Mouse (Mus musculus) liver, embryonic 13.5 days (tissue): ENCODE data around the gene Elf4. TPM values are rescaled to one million over a fixed set of nuclear protein-coding genes. Genes with fewer than 3 reads are reported as not detected.
A peak's percentile ranks its signal among the peaks of the same experiment; 100 is the strongest.

Experiments used
- ATAC-seq: fragments of 200-750 bp; cut with Nextera tagmentation; 2 replicates; pipeline ENCODE4 v1.8.0; 2017; ENCODE audit warnings: low read depth, mild to moderate bottlenecking, moderate number of reproducible peaks, moderate library complexity
- DNase-seq: peaks from one replicate; pipeline ENCODE4 v3.0.0; 2022
- H3K27ac ChIP-seq: fragments of 300-500 bp; sonication (generic); 2 replicates; pipeline ENCODE4 v1.5.1; 2015; ENCODE audit warnings: moderate library complexity, mild to moderate bottlenecking, inconsistent platforms
- H3K27me3 ChIP-seq: fragments of 300-500 bp; sonication (generic); 2 replicates; pipeline ENCODE4 v1.6.1; 2015; ENCODE audit warnings: mild to moderate bottlenecking, inconsistent platforms
- H3K36me3 ChIP-seq: fragments of 300-500 bp; sonication (generic); 2 replicates; pipeline ENCODE4 v1.6.1; 2015; ENCODE audit warnings: mild to moderate bottlenecking, inconsistent platforms
- H3K4me1 ChIP-seq: fragments of 300-500 bp; sonication (generic); replicated peaks from 2 replicates; pipeline ENCODE4 v1.6.1; 2015; ENCODE audit warnings: inconsistent platforms
- H3K4me2 ChIP-seq: fragments of 300-500 bp; sonication (generic); 2 replicates; pipeline ENCODE4 v1.6.1; 2015; ENCODE audit warnings: inconsistent platforms, mild to moderate bottlenecking, moderate library complexity
- H3K4me3 ChIP-seq: fragments of 300-500 bp; sonication (generic); replicated peaks from 2 replicates; pipeline ENCODE4 v1.5.1; 2015; ENCODE audit warnings: mild to moderate bottlenecking, inconsistent platforms
- H3K9ac ChIP-seq: fragments of 300-500 bp; sonication (generic); 2 replicates; pipeline ENCODE4 v1.6.1; 2015; ENCODE audit warnings: mild to moderate bottlenecking, inconsistent platforms
- H3K9me3 ChIP-seq: fragments of 300-500 bp; sonication (generic); replicated peaks from 2 replicates; pipeline ENCODE4 v1.6.1; 2016; ENCODE audit warnings: inconsistent platforms
- WGBS: fragments of 180-500 bp; shearing (Covaris S2); methylation state at CpG from one replicate; pipeline ENCODE4 v1.1.7; 2015; ENCODE audit not compliant: insufficient replicate concordance; 5-methylcytosine and 5-hydroxymethylcytosine counted together
- polyA plus RNA-seq: library from polyadenylated mRNA; unstranded; fragments of >200 nt; fragmentation: Nextera tagmentation; extraction: Ambion mirVana; gene quantifications from 2 replicates; pipeline ENCODE4 v1.2.1, GENCODE M21; 2015

The Elf4 gene
- polyA plus RNA-seq, 1 experiment from 2014 or later, result 1.8 TPM

DNA sequence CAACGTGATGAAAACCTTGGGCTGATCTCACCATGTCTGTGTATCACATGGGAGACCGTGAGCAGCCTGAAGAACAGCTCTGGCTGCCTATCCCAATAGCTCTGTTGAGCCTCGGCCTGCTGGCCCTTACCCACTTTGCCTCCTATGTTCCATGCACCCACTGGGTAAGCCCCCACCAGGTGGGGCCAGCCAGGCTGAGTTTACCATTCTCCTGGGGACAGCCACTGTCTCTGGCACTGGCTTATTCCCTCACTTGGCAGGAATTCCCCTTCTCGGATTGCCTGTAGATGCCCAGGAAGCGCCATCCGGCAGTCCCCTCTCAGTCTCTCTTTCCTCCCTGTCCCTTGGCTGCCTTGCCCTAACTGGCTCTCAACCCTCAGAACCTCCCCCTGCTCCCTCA lies 6.0 kb downstream of the Elf4 start:
- WGBS, result 51% methylated on average over 6 of the region's 6 CpGs
- H3K36me3 ChIP-seq, result no peaks in the 10 kb centered on the region
- no peak overlapping the region for H3K4me2 ChIP-seq
- ATAC-seq (no peak), DNase-seq (no peak)
- peaks cover 14% of the 10 kb centered on the region; the same call in 1 of the 2 replicates for H3K27me3 ChIP-seq
- H3K9ac ChIP-seq, result no peak overlapping the region
- H3K4me1 ChIP-seq, result peaks cover 16% of the 10 kb centered on the region
- no peak overlapping the region for H3K27ac ChIP-seq
- H3K9me3 ChIP-seq, result no peaks in the 10 kb centered on the region
- H3K4me3 ChIP-seq, result no peak overlapping the region

DNA sequence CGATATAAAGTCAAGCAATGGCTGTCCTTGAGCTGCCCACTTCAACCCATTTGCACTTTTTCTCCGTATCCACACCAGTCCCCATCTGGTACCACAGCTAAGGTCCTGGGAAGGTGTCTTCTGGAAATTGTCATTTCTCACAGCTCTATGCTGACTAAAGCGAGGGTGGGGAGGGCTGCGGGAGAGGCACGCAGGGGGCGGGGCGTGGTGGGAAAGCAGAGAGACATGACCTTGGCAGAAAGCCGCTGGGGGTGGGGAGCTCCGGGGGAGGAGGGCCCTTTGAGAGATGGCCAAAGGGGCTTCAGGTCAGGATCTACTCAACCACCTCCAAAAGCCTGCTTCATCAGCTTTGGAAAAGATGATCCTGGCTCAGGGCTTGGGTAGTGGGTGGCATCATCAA lies 7.9 kb downstream of the Elf4 start:
- Histone ChIP-seq H3K4me2 (peak overlapping the region; percentile 80), H3K9ac (no peak overlapping the region), H3K9me3 (no peaks in the 10 kb centered on the region), H3K4me1 (peaks cover 27% of the 10 kb centered on the region), H3K4me3 (peak overlapping the region; percentile 69; the same call in 1 of the 2 replicates), H3K36me3 (no peaks in the 10 kb centered on the region), H3K27ac (no peak overlapping the region), H3K27me3 (peaks cover 14% of the 10 kb centered on the region; the same call in 1 of the 2 replicates)
- DNase-seq (no peak), ATAC-seq (no peak)
- WGBS, result 26% methylated on average over 9 of the region's 9 CpGs

DNA sequence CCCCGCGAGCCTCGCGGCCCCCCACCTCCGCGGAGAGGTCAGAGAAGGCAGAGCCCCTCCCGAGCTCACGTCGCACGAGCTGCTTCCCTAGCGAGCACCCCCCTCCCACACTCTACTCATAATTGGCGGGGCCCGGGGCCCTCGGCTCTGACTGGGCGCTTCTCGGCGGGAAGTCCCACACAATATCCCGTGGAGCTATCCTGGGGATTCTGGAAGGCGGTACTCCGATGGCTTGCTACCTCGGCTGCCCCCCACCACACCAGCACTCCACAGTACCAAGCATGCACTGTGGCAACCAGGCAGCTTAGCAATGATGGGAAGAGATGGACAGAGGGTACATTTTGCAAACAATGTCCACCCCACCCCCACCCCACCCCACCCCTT lies 8.4 kb downstream of the Elf4 start:
- WGBS, result 17% methylated on average over 16 of the region's 21 CpGs
- H3K9me3 ChIP-seq, result no peaks in the 10 kb centered on the region
- H3K27me3 ChIP-seq, result peaks cover 14% of the 10 kb centered on the region; the same call in 1 of the 2 replicates
- H3K4me1 ChIP-seq, result peaks cover 33% of the 10 kb centered on the region
- H3K36me3 ChIP-seq, result no peaks in the 10 kb centered on the region
- no peak overlapping the region for H3K27ac ChIP-seq
- H3K4me3 ChIP-seq, result peak overlapping the region; percentile 69
- peak overlapping the region; percentile 39; the same call in 1 of the 2 replicates for H3K9ac ChIP-seq
- peak overlapping the region; percentile 80 for H3K4me2 ChIP-seq
- DNase-seq, result no peak
- ATAC-seq, result peak; percentile 3

DNA sequence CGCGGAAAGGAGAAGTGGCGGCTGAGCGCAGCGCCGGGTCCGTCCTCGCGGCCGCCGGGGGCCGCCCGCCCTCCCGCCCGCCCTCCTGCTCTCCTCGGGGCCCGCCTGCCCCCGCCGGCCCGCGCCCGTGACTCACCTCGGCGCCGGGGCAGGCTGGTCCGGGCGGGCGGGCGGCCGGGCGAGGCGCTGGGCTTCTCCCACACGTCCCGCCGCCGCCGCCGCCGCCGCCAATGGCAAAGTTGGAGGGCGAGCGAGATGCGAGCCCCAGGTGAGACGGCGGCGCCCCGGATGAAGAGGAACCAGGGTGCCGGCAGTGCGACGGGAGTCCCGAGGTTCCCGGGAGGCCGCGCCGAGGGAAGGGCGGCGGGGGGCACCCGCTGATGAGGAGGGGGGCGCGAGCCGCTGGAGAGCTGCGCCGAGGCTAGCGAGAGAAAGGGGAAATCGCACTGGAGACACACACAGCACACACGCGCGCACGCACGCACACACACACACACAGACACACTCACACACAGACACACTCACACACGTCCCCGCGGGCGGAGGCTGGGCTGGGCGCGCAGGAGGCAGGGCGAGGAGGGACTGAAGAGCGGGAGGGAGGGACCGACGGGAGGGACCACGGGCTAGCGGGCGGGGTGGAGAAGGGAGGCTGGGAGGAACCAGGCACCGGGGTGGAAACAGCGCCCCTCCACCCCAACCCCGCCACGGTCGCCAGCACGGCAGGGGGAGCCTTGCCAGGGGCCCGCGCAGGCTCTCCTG lies 9.0 kb downstream of the Elf4 start:
- peak overlapping the region; percentile 78 for H3K9ac ChIP-seq
- peak; percentile 53 for DNase-seq
- H3K4me1 ChIP-seq, result peaks cover 34% of the 10 kb centered on the region
- peak overlapping the region; percentile 80 for H3K4me2 ChIP-seq
- WGBS, result 9% methylated on average over 62 of the region's 91 CpGs
- H3K27me3 ChIP-seq, result peaks cover 14% of the 10 kb centered on the region; the same call in 1 of the 2 replicates
- H3K4me3 ChIP-seq, result peak overlapping the region; percentile 69
- no peaks in the 10 kb centered on the region for H3K36me3 ChIP-seq
- H3K9me3 ChIP-seq, result no peaks in the 10 kb centered on the region
- H3K27ac ChIP-seq, result peak overlapping the region; percentile 58
- peak; percentile 89 for ATAC-seq

DNA sequence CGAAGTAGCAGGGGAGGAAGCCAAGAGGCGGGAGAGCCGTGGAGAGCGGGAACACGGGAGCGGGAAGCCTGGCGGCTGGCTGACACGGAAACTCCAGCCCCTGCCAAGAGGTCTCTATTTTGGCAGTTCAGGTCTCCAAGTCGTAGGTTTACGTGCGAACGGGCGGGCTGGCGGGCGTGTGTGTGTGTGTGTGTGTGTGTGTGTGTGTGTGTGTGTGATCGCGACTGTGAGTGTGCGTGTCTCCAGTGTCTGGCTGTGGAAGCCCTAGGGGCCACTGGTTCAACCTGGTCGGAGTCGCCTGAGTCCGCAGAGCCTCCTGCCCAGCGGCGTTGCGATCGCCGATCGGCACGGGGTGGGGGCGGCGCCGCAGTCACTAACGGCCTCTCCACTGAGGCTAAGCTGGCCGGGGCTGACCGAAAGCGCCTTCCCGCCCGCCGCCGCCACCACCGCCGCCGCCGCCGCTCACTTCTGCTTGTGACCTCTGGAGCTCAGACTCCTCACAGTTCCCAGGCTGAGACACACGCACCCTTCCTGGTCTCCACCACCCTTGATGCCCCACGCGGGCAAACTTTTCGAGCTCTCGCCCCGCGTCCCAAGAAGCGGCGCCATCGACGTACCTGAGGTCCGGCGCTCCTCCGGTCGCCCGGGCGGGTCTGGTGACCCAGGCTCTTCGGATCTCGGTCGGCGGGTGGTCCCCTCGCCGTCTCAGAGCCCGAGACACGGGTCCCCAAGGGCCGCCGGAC lies 9.8 kb downstream of the Elf4 start:
- H3K4me3 ChIP-seq, result peak overlapping the region; percentile 69
- H3K4me2 ChIP-seq, result peak overlapping the region; percentile 80
- DNase-seq (peak; percentile 2), ATAC-seq (peak; percentile 35)
- no peaks in the 10 kb centered on the region for H3K36me3 ChIP-seq
- H3K9me3 ChIP-seq, result no peaks in the 10 kb centered on the region
- H3K27ac ChIP-seq, result peak overlapping the region; percentile 58
- 10% methylated on average over 70 of the region's 71 CpGs for WGBS
- peak overlapping the region; percentile 78 for H3K9ac ChIP-seq
- H3K27me3 ChIP-seq, result peaks cover 14% of the 10 kb centered on the region; the same call in 1 of the 2 replicates
- peaks cover 34% of the 10 kb centered on the region for H3K4me1 ChIP-seq

GRCm38 (mm10) chrX:48452231-48452890 lies 10.6 kb downstream of the Elf4 start:
- peak overlapping the region; percentile 80 for H3K4me2 ChIP-seq
- peak overlapping the region; percentile 58; the same call in 1 of the 2 replicates for H3K27ac ChIP-seq
- peaks cover 40% of the 10 kb centered on the region for H3K4me1 ChIP-seq
- ATAC-seq, result peak; percentile 39; the same call in 1 of the 2 replicates
- WGBS, result 24% methylated on average over 9 of the region's 9 CpGs
- H3K9me3 ChIP-seq, result no peaks in the 10 kb centered on the region
- peak overlapping the region; percentile 78 for H3K9ac ChIP-seq
- DNase-seq, result peak; percentile 8
- H3K36me3 ChIP-seq, result no peaks in the 10 kb centered on the region
- H3K27me3 ChIP-seq, result peaks cover 14% of the 10 kb centered on the region; the same call in 1 of the 2 replicates
- H3K4me3 ChIP-seq, result peak overlapping the region; percentile 69

- Histone ChIP-seq H3K9me3 (no peaks in the 10 kb centered on the region), H3K4me3 (no peak overlapping the region)
- DNase-seq, result no peak
These were observed 13.3 kb downstream of the Elf4 start for GRCm38 (mm10) chrX:48449646-48450045.

DNA sequence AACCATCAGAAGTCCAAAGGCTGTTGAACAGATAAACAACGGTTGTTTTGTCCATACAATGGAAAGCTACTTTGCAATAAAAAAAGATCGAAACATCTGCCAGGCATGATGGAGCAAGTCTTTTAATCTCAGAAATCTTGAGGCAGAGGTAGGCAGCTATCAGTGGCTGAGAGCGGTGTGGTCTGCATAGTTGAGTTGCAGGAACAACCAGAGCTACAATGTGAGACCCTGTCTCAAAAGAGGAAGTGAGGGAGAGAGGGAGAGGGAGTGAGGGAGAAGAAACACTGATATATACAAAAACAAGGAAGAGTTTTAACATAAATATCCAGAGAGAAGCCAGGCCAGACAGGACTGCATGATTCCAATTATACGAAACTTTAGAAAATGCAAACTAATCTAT lies 18.3 kb downstream of the Elf4 start:
- Histone ChIP-seq H3K4me2 (no peak overlapping the region), H3K27me3 (no peaks in the 10 kb centered on the region), H3K4me1 (peaks cover 20% of the 10 kb centered on the region), H3K27ac (no peak overlapping the region), H3K9ac (no peak overlapping the region), H3K9me3 (no peaks in the 10 kb centered on the region), H3K36me3 (no peaks in the 10 kb centered on the region), H3K4me3 (no peak overlapping the region)
- no peak for ATAC-seq
- DNase-seq, result no peak
- WGBS, result 43% methylated on average over 4 of the region's 4 CpGs

More at GRCm38 (mm10) chrX:48449646-48450045, 13.3 kb downstream of the Elf4 start:
- WGBS, result 50% methylated on average over 10 of the region's 10 CpGs
- H3K9ac ChIP-seq, result no peak overlapping the region
- ATAC-seq, result no peak
- H3K4me1 ChIP-seq, result peaks cover 37% of the 10 kb centered on the region
- H3K4me2 ChIP-seq, result no peak overlapping the region
- H3K27ac ChIP-seq, result no peak overlapping the region
- H3K27me3 ChIP-seq, result peaks cover 11% of the 10 kb centered on the region; the same call in 1 of the 2 replicates
- no peaks in the 10 kb centered on the region for H3K36me3 ChIP-seq

- H3K9me3 ChIP-seq, result no peaks in the 10 kb centered on the region
These were observed 21.0 kb downstream of the Elf4 start for GRCm38 (mm10) chrX:48441954-48442353.

GRCm38 (mm10) chrX:48441548-48441947 lies 21.4 kb downstream of the Elf4 start:
- Histone ChIP-seq H3K36me3 (no peaks in the 10 kb centered on the region), H3K4me2 (no peak overlapping the region), H3K27me3 (no peaks in the 10 kb centered on the region), H3K9ac (no peak overlapping the region), H3K4me3 (no peak overlapping the region), H3K4me1 (peaks cover 30% of the 10 kb centered on the region), H3K9me3 (no peaks in the 10 kb centered on the region), H3K27ac (no peak overlapping the region)
- WGBS, result 75% methylated on average over 6 of the region's 6 CpGs
- no peak for DNase-seq
- no peak for ATAC-seq

More at GRCm38 (mm10) chrX:48441954-48442353, 21.0 kb downstream of the Elf4 start:
- H3K27ac ChIP-seq, result no peak overlapping the region
- H3K4me3 ChIP-seq, result no peak overlapping the region
- no peaks in the 10 kb centered on the region for H3K27me3 ChIP-seq
- H3K36me3 ChIP-seq, result no peaks in the 10 kb centered on the region
- H3K4me1 ChIP-seq, result peaks cover 26% of the 10 kb centered on the region
- H3K9ac ChIP-seq, result no peak overlapping the region
- ATAC-seq, result no peak
- H3K4me2 ChIP-seq, result no peak overlapping the region
- 66% methylated on average over 7 of the region's 7 CpGs for WGBS
- DNase-seq, result no peak

DNA sequence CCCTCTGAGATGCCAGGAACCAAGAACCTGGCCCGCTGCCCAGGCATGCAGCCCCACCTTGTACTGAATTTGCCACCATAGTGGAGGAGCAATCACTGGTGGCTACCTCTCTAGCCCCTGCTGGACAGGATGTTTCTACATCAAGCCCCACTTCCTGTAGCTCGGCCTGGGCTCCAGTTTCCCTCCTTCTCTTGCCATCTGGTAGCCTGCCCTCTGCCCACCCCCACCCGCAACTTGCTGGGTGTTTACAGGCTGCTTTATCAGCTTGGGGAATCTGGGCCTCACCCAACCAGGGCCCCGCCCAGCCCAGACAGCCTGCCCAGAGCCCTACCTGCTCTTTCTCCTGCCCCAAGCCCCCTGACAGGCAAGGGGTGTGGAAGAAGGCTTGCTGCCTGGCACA lies 23.9 kb downstream of the Elf4 start:
- H3K9ac ChIP-seq, result peak overlapping the region; percentile 17; the same call in 1 of the 2 replicates
- H3K4me1 ChIP-seq, result peaks cover 49% of the 10 kb centered on the region
- DNase-seq (no peak), ATAC-seq (peak; percentile 78)
- 27% methylated on average over 4 of the region's 4 CpGs for WGBS
- no peaks in the 10 kb centered on the region for H3K36me3 ChIP-seq
- no peak overlapping the region for H3K4me3 ChIP-seq
- H3K27ac ChIP-seq, result no peak overlapping the region; the same call in 1 of the 2 replicates
- H3K27me3 ChIP-seq, result no peaks in the 10 kb centered on the region
- H3K9me3 ChIP-seq, result no peaks in the 10 kb centered on the region
- H3K4me2 ChIP-seq, result peak overlapping the region; percentile 23; the same call in 1 of the 2 replicates
